Mouse (Mus musculus) hindbrain, embryonic 16.5 days (tissue): ENCODE data around the gene Slc7a15. TPM values are rescaled to one million over a fixed set of nuclear protein-coding genes. Genes with fewer than 3 reads are reported as not detected.
"Not testable (repeated sequence)": the region's sequence is repeated elsewhere in the genome, so short reads cannot be mapped to it uniquely, and the experiment has no call there.

Source experiments
- ATAC-seq: fragments of 200-750 bp; cut with Nextera tagmentation; 2 replicates; pipeline ENCODE4 v1.8.0; 2017; ENCODE audit warnings: moderate TSS enrichment, moderate library complexity
- H3K27ac ChIP-seq: fragments of 300-500 bp; sonication (generic); 2 replicates; pipeline ENCODE4 v1.5.1; 2014; ENCODE audit warnings: low read depth, mild to moderate bottlenecking, control low read depth, low read length, moderate library complexity
- H3K27me3 ChIP-seq: fragments of 300-500 bp; sonication (generic); replicated peaks from 2 replicates; pipeline ENCODE4 v1.6.1; 2014; ENCODE audit warnings: low read length; ENCODE audit not compliant: control insufficient read depth, insufficient read depth
- H3K36me3 ChIP-seq: fragments of 300-500 bp; sonication (generic); 2 replicates; pipeline ENCODE4 v1.6.1; 2014; ENCODE audit warnings: mild to moderate bottlenecking, low read length, moderate library complexity, mixed read lengths; ENCODE audit not compliant: control insufficient read depth, insufficient read depth
- H3K4me1 ChIP-seq: fragments of 300-500 bp; sonication (generic); 2 replicates; pipeline ENCODE4 v1.6.1; 2014; ENCODE audit warnings: low read depth, low read length; ENCODE audit not compliant: control insufficient read depth, insufficient read depth
- H3K4me2 ChIP-seq: fragments of 300-500 bp; sonication (generic); 2 replicates; pipeline ENCODE4 v1.6.1; 2014; ENCODE audit warnings: mild to moderate bottlenecking, low read length, control low read depth, moderate library complexity
- H3K4me3 ChIP-seq: fragments of 300-500 bp; sonication (generic); 2 replicates; pipeline ENCODE4 v1.5.1; 2014; ENCODE audit warnings: mild to moderate bottlenecking, low read length, control low read depth, moderate library complexity
- H3K9ac ChIP-seq: fragments of 300-500 bp; sonication (generic); 2 replicates; pipeline ENCODE4 v1.6.1; 2014; ENCODE audit warnings: low read depth, mild to moderate bottlenecking, control low read depth, low read length, moderate library complexity
- H3K9me3 ChIP-seq: fragments of 300-500 bp; sonication (generic); 2 replicates; pipeline ENCODE4 v1.6.1; 2014; ENCODE audit warnings: mild to moderate bottlenecking, low read length, moderate library complexity; ENCODE audit not compliant: control insufficient read depth
- WGBS: fragments of 180-500 bp; shearing (Covaris S2); extraction: QIAGEN DNeasy Blood & Tissue Kit; methylation state at CpG from one replicate; pipeline ENCODE4 v1.1.7; 2014; 5-methylcytosine and 5-hydroxymethylcytosine counted together
- polyA plus RNA-seq: library from polyadenylated mRNA; unstranded; fragments of >200 nt; fragmentation: Nextera tagmentation; extraction: Ambion mirVana; gene quantifications from 2 replicates; pipeline ENCODE4 v1.2.1, GENCODE M21; 2015

The Slc7a15 gene
- polyA plus RNA-seq, result not detected in 2 replicates

DNA sequence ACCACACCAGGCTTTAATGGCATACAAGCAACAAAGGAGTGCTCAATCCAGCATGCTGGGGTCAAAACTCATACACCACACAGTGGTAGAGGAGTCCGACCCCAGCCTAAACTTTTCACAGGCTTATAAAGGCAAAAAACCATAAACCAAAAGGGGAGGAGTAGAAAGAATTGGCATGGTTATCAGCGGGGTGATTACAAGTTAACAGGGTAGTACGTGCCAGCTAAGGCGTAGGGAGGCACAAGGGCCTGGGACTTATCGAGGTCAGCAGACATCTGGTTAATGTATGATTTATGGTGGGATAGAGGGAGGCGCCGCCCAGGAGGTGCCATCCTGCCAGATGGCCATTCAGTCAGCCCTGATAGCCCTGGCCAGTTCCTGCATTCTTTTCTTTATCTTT, at the start of gene Slc7a15:
TSS of gene Slc7a15 (minus strand) at position 101 of the 400 bp plus-strand sequence.
- not testable (repeated sequence) for H3K36me3 ChIP-seq, H3K4me1 ChIP-seq, H3K9ac ChIP-seq, H3K4me2 ChIP-seq, H3K4me3 ChIP-seq, H3K9me3 ChIP-seq, ATAC-seq, H3K27me3 ChIP-seq, H3K27ac ChIP-seq
- WGBS, result 93% methylated on average over 7 of the region's 7 CpGs

DNA sequence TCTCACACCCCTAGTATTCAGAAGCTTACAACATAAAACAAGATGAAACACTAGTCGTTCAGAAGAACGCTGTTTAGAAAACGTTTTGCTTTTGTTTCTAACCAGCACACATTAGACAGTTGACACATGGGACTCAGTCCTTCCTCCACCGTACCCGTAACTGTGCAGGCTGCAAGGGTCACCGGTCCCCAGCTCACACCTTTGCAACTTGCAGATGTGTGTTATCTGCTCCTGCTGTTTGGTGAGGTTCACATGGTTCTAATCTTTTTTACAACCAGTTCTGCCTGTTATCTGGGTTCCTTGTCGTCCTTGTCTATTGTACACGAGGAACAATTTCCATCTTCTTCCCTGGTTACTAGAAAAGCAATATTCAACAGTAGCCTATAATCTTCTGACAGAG, 49.3 kb upstream of the Slc7a15 start:
- not testable (repeated sequence) for H3K27ac ChIP-seq, H3K9ac ChIP-seq, H3K36me3 ChIP-seq, H3K4me1 ChIP-seq, ATAC-seq, H3K4me3 ChIP-seq, H3K4me2 ChIP-seq, H3K27me3 ChIP-seq, H3K9me3 ChIP-seq
- 75% methylated on average over 8 of the region's 8 CpGs for WGBS

DNA sequence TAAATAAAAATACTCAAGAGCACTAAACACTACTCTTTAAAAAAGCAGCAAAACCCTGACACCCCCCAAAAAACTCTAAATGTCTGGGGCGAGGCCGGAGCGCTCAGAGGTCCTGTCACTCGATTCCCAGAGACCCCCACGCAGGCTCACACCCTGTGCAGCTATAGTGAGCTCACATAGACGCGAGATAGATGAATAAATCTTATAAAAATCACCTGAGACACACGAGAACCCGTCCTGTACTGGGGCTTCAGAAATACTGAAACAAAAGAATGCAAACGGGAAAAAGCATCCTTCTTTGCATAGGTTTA, 42.5 kb upstream of the Slc7a15 start:
- Histone ChIP-seq H3K4me3 (peak overlapping the region; percentile 91), H3K4me1 (no peaks in the 10 kb centered on the region; the same call in 1 of the 2 replicates)
- 3% methylated on average over 10 of the region's 10 CpGs for WGBS

DNA sequence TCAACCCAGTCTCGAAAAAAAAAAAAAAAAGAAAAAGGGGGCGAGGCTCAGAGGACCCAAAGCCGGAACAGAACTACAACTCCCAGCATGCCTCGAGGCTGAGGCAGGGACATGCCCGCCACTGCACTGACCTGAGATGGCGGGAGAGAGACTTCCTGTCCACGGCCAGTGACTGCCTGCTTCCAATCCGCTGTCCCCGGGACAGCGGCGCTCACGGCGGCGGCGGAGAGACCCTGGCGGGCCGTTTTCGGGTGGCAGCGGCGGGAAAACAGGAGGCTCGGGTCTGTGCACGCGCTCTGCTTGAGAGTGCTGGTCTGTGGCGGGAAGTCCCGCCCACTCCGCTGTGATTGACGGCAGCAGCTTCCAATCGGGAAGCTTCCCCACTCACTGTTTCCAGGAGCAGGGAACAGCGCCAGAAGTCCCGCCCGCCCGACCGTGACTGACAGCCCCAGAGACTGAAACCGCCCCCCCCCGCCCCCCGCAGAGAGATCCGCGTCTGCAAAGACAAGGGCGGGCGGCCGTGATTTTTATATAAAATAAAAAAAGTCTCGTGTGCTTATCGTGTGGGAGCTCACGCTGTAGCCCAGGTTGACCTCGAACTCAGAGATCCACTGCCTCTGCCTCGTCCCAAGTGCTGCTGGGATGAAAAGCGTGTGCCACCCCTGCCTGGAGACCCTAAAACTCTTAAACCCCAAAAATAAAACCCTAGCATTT, 42.0 kb upstream of the Slc7a15 start:
- no peaks in the 10 kb centered on the region for H3K36me3 ChIP-seq
- peak overlapping the region; percentile 91 for H3K4me3 ChIP-seq
- H3K27ac ChIP-seq, result peak overlapping the region; percentile 99
- no peaks in the 10 kb centered on the region; the same call in 1 of the 2 replicates for H3K4me1 ChIP-seq
- peak overlapping the region; percentile 99 for H3K9ac ChIP-seq
- peak overlapping the region; percentile 69 for H3K4me2 ChIP-seq
- H3K9me3 ChIP-seq, result no peaks in the 10 kb centered on the region
- ATAC-seq, result peak; percentile 99
- H3K27me3 ChIP-seq, result no peaks in the 10 kb centered on the region
- WGBS, result 0% methylated on average over 43 of the region's 47 CpGs

More for the DNA sequence above, 42.5 kb upstream of the Slc7a15 start:
- Histone ChIP-seq H3K27ac (peak overlapping the region; percentile 74), H3K9ac (peak overlapping the region; percentile 99), H3K9me3 (no peaks in the 10 kb centered on the region), H3K36me3 (no peaks in the 10 kb centered on the region), H3K4me2 (peak overlapping the region; percentile 69), H3K27me3 (no peaks in the 10 kb centered on the region)
- peak; percentile 57 for ATAC-seq

DNA sequence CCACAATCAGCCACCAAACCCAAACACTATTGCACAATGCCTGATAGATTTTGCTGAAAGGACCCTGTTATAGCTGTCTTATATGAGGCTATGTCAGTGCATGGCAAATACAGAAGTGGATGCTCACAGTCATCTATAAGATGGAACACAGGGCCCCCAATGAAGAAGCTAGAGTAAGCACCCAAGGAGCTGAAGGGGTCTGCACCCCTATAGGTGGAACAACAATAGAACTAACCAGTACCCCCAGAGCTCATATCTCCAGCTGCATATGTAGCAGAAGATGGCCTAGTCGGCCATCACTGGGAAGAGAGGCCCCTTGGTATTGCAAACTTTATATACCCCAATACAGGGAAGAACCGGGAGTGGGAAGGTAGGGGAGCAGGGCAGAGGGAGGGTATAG, 41.3 kb upstream of the Slc7a15 start:
- H3K4me3 ChIP-seq, result peak overlapping the region; percentile 91
- not testable (repeated sequence) for H3K4me1 ChIP-seq, H3K27ac ChIP-seq, H3K36me3 ChIP-seq, H3K9me3 ChIP-seq, H3K27me3 ChIP-seq, ATAC-seq
- H3K9ac ChIP-seq, result peak overlapping the region; percentile 47
- peak overlapping the region; percentile 56 for H3K4me2 ChIP-seq
- WGBS, result 4% methylated on average over 2 of the region's 2 CpGs

DNA sequence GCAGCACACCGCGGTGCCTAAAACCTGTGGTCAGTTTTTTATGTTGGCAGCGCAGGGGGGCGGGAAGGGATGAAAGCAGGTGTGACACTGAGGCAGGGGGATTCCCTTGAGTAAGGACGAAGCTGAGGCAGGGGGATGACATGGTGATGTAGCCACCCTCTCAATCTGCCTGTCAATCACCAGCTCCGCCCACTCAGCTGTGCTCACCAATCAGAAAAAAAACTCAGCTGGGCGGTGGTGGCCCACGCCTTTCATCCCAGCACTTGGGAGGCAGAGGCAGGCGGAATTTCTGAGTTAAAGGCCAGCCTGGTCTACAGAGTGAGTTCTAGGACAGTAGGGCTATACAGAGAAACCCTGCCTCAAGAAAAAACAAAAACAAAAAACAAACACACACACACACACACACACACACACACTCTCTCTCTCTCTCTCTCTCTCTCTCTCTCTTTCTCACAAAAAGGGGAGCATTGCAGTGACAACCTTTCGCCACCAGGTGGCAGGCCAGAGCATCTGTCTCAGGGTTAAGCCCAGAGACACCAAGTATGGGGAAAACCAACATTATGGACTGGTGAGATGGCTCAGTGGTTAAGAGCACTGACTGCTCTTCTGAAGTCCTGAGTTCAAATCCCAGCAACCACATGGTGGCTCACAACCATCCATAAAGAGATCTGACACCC, 39.7 kb upstream of the Slc7a15 start:
- not testable (repeated sequence) for H3K36me3 ChIP-seq, H3K4me3 ChIP-seq, H3K4me1 ChIP-seq, H3K27ac ChIP-seq, H3K9ac ChIP-seq, H3K9me3 ChIP-seq, ATAC-seq, H3K27me3 ChIP-seq, H3K4me2 ChIP-seq
- 79% methylated on average over 10 of the region's 10 CpGs for WGBS

DNA sequence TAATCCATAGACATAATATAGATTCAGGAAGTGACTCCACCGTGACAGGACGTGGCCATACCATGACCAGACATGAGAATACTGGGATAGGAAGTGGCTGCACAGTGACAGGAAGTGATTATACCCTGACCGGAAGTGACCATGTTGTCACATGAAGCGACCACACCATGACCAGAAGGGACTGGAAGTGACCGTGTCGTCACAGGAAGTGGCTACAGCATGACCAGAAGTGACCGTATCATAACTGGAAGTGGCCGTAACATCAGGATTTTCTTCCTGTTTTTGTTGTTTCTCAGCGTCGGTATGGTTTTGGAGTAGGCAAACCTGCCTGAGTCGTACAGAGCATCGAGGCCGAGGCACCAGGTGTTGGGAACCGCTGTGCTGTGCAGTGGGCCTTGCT, 38.1 kb upstream of the Slc7a15 start:
- 94% methylated on average over 14 of the region's 14 CpGs for WGBS
- H3K4me3 ChIP-seq, result no peak overlapping the region
- ATAC-seq, result no peak
- no peak overlapping the region for H3K4me2 ChIP-seq
- H3K9me3 ChIP-seq, result no peaks in the 10 kb centered on the region
- no peaks in the 10 kb centered on the region; the same call in 1 of the 2 replicates for H3K4me1 ChIP-seq
- no peaks in the 10 kb centered on the region for H3K27me3 ChIP-seq
- H3K9ac ChIP-seq, result no peak overlapping the region
- H3K36me3 ChIP-seq, result no peaks in the 10 kb centered on the region
- H3K27ac ChIP-seq, result no peak overlapping the region

DNA sequence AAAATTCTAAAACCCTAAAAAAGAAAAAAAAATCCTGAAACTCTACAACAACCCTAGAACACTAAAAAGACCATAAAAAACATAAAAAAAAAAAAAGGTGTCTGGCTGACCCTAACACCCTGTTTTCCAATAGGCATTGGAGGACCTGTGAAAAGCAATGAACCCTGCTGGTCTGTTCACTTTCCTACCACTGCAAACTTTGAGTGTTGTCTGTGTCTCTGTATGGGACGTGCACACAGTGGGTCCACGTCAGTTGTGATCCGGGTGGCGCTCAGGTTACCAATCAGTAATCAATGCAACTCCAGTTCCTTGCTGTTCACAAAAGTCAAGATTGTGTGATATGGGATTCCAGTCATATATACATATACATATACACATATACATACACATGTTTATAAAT, 36.7 kb upstream of the Slc7a15 start:
- Histone ChIP-seq H3K27me3 (no peaks in the 10 kb centered on the region), H3K4me1 (no peaks in the 10 kb centered on the region; the same call in 1 of the 2 replicates), H3K4me2 (no peak overlapping the region), H3K4me3 (no peak overlapping the region), H3K9ac (no peak overlapping the region), H3K27ac (no peak overlapping the region), H3K36me3 (no peaks in the 10 kb centered on the region), H3K9me3 (no peaks in the 10 kb centered on the region)
- ATAC-seq, result no peak
- 97% methylated on average over 4 of the region's 4 CpGs for WGBS

DNA sequence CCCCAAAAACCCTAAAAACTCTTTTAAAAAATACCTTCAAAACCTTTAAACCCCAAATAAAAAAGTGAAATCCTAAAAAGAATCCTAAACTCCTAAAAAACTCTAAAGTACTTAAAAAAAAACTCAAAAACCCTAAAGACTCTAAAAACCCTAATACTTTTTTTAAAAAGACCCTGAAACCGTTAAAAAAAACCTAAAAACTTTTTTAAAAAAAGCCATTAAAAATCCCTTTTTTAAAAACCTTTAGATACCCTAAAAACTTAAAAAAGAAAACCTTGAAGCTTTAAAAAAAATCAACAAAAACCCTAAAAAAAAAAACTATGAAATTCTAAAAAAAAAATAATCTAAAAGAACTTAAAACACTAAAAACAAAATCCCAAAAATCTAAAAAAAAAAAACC, 35.4 kb upstream of the Slc7a15 start:
- Histone ChIP-seq H3K9ac (no peak overlapping the region), H3K9me3 (0 out of 2 replicates have a peak, but pooled peaks cover 2% of the 10 kb centered on the region), H3K4me3 (no peak overlapping the region), H3K36me3 (no peaks in the 10 kb centered on the region), H3K27ac (no peak overlapping the region), H3K4me2 (no peak overlapping the region), H3K27me3 (no peaks in the 10 kb centered on the region), H3K4me1 (no peaks in the 10 kb centered on the region; the same call in 1 of the 2 replicates)
- no peak for ATAC-seq
- WGBS, result 97% methylated on average over 1 of the region's 1 CpGs
